Mouse (Mus musculus): Measurements from ENCODE around the gene Scn4a. TPM values are rescaled to one million over a fixed set of nuclear protein-coding genes. Genes with fewer than 3 reads are reported as not detected.

Scn4a gene
- polyA plus RNA-seq, 1 experiment from 2014 or later: 0.05 TPM

GRCm38 (mm10) chr11:106381883-106382282 lies 28.8 kb upstream of the Scn4a start:
- DNase-seq: peak; percentile 32
- 71% methylated on average over 7 of the region's 7 CpGs for WGBS
- Histone ChIP-seq H3K27ac (ENCODE audit: low read depth) (peak overlapping the region; percentile 81), H3K36me3 (ENCODE audit: insufficient read depth) (no peaks in the 10 kb centered on the region), H3K4me3 (ENCODE audit: low read depth, low read length) (peak overlapping the region; percentile 29), H3K9ac (peak overlapping the region; percentile 32), H3K4me1 (ENCODE audit: insufficient read depth) (no peaks in the 10 kb centered on the region), H3K4me2 (peak overlapping the region; percentile 49), H3K27me3 (ENCODE audit: insufficient read depth, low read length) (no peaks in the 10 kb centered on the region), H3K9me3 (ENCODE audit: low read depth, low read length) (no peaks in the 10 kb centered on the region)
- TF ChIP-seq CTCF (IDR thresholded peaks at IDR 0.05; ENCODE audit: low read depth): peak; percentile 14; the same call in 1 of the 2 replicates
- 0 out of 2 replicates have a peak, but pooled peaks have one; percentile 45 for ATAC-seq (ENCODE audit: insufficient read depth)

GRCm38 (mm10) chr11:106381011-106381410 lies 27.9 kb upstream of the Scn4a start:
- DNase-seq (peak; percentile 26), ATAC-seq (ENCODE audit: insufficient read depth) (no peak)
- peak overlapping the region; percentile 10; the same call in 1 of the 2 replicates for H3K9ac ChIP-seq
- H3K4me1 ChIP-seq (ENCODE audit: insufficient read depth): no peaks in the 10 kb centered on the region
- H3K27me3 ChIP-seq (ENCODE audit: insufficient read depth, low read length): no peaks in the 10 kb centered on the region
- peak overlapping the region; percentile 29 for H3K4me3 ChIP-seq (ENCODE audit: low read depth, low read length)
- 69% methylated on average over 11 of the region's 11 CpGs for whole genome bisulfite sequencing
- no peaks in the 10 kb centered on the region for H3K9me3 ChIP-seq (ENCODE audit: low read depth, low read length)
- no peak overlapping the region for H3K27ac ChIP-seq (ENCODE audit: low read depth)
- peak overlapping the region; percentile 49 for H3K4me2 ChIP-seq
- peak; percentile 34 for TF ChIP-seq CTCF (IDR thresholded peaks at IDR 0.05; ENCODE audit: low read depth)
- no peaks in the 10 kb centered on the region for H3K36me3 ChIP-seq (ENCODE audit: insufficient read depth)

- ATAC-seq (ENCODE audit: insufficient read depth): peak; percentile 61; the same call in 1 of the 2 replicates
- WGBS: 77% methylated on average over 5 of the region's 5 CpGs
- no peak overlapping the region for H3K4me3 ChIP-seq (ENCODE audit: low read depth, low read length)
- H3K4me1 ChIP-seq (ENCODE audit: insufficient read depth): peaks cover 15% of the 10 kb centered on the region
- no peaks in the 10 kb centered on the region for H3K36me3 ChIP-seq (ENCODE audit: insufficient read depth)
- no peak for TF ChIP-seq CTCF (IDR thresholded peaks at IDR 0.05; ENCODE audit: low read depth)
- no peaks in the 10 kb centered on the region for H3K9me3 ChIP-seq (ENCODE audit: low read depth, low read length)
- peak overlapping the region; percentile 63; the same call in 1 of the 2 replicates for H3K27ac ChIP-seq (ENCODE audit: low read depth)
- DNase-seq: no peak
- H3K9ac ChIP-seq: no peak overlapping the region; the same call in 1 of the 2 replicates
- H3K4me2 ChIP-seq: peak overlapping the region; percentile 20; the same call in 1 of the 2 replicates
- H3K27me3 ChIP-seq (ENCODE audit: insufficient read depth, low read length): no peaks in the 10 kb centered on the region
Measured at GRCm38 (mm10) chr11:106374979-106375378, 21.9 kb upstream of the Scn4a start.

- peak overlapping the region; percentile 63 for H3K27ac ChIP-seq (ENCODE audit: low read depth)
- no peak for TF ChIP-seq CTCF (IDR thresholded peaks at IDR 0.05; ENCODE audit: low read depth)
- H3K27me3 ChIP-seq (ENCODE audit: insufficient read depth, low read length): no peaks in the 10 kb centered on the region
- H3K4me2 ChIP-seq: peak overlapping the region; percentile 20; the same call in 1 of the 2 replicates
- no peak overlapping the region for H3K4me3 ChIP-seq (ENCODE audit: low read depth, low read length)
- H3K36me3 ChIP-seq (ENCODE audit: insufficient read depth): no peaks in the 10 kb centered on the region
- 25% methylated on average over 9 of the region's 9 CpGs for WGBS
- no peak overlapping the region; the same call in 1 of the 2 replicates for H3K9ac ChIP-seq
- H3K4me1 ChIP-seq (ENCODE audit: insufficient read depth): peaks cover 15% of the 10 kb centered on the region
- peak; percentile 70; the same call in 1 of the 2 replicates for ATAC-seq (ENCODE audit: insufficient read depth)
- no peaks in the 10 kb centered on the region for H3K9me3 ChIP-seq (ENCODE audit: low read depth, low read length)
- DNase-seq: peak; percentile 47
Measured at GRCm38 (mm10) chr11:106374559-106374958, 21.5 kb upstream of the Scn4a start.

GRCm38 (mm10) chr11:106373998-106374397 lies 20.9 kb upstream of the Scn4a start:
- Histone ChIP-seq H3K27me3 (ENCODE audit: insufficient read depth, low read length) (no peaks in the 10 kb centered on the region), H3K4me2 (no peak overlapping the region; the same call in 1 of the 2 replicates), H3K4me3 (ENCODE audit: low read depth, low read length) (no peak overlapping the region), H3K9me3 (ENCODE audit: low read depth, low read length) (no peaks in the 10 kb centered on the region), H3K36me3 (ENCODE audit: insufficient read depth) (no peaks in the 10 kb centered on the region), H3K4me1 (ENCODE audit: insufficient read depth) (peaks cover 15% of the 10 kb centered on the region), H3K27ac (ENCODE audit: low read depth) (peak overlapping the region; percentile 63), H3K9ac (no peak overlapping the region)
- ATAC-seq (ENCODE audit: insufficient read depth) (peak; percentile 10; the same call in 1 of the 2 replicates), DNase-seq (no peak)
- TF ChIP-seq CTCF (IDR thresholded peaks at IDR 0.05; ENCODE audit: low read depth): no peak
- WGBS: 15% methylated on average over 11 of the region's 11 CpGs

GRCm38 (mm10) chr11:106366316-106366715 lies 13.2 kb upstream of the Scn4a start:
- no peaks in the 10 kb centered on the region for H3K4me1 ChIP-seq (ENCODE audit: insufficient read depth)
- DNase-seq (peak; percentile 88), ATAC-seq (ENCODE audit: insufficient read depth) (peak; percentile 31; the same call in 1 of the 2 replicates)
- H3K9me3 ChIP-seq (ENCODE audit: low read depth, low read length): no peaks in the 10 kb centered on the region
- H3K27ac ChIP-seq (ENCODE audit: low read depth): no peak overlapping the region
- H3K36me3 ChIP-seq (ENCODE audit: insufficient read depth): no peaks in the 10 kb centered on the region
- peak overlapping the region; percentile 13; the same call in 1 of the 2 replicates for H3K9ac ChIP-seq
- TF ChIP-seq CTCF (IDR thresholded peaks at IDR 0.05; ENCODE audit: low read depth): peak; percentile 93
- no peaks in the 10 kb centered on the region for H3K27me3 ChIP-seq (ENCODE audit: insufficient read depth, low read length)
- no peak overlapping the region for H3K4me2 ChIP-seq
- WGBS: 9% methylated on average over 3 of the region's 3 CpGs
- H3K4me3 ChIP-seq (ENCODE audit: low read depth, low read length): no peak overlapping the region

- 42% methylated on average over 10 of the region's 10 CpGs for WGBS
- Histone ChIP-seq H3K36me3 (ENCODE audit: insufficient read depth) (no peaks in the 10 kb centered on the region), H3K4me2 (peak within 1 kb of the TSS; percentile 37; the same call in 1 of the 2 replicates), H3K4me1 (ENCODE audit: insufficient read depth) (no peaks in the 10 kb centered on the region), H3K4me3 (ENCODE audit: low read depth, low read length) (no peak within 1 kb of the TSS), H3K9me3 (ENCODE audit: low read depth, low read length) (no peaks in the 10 kb centered on the region), H3K27ac (ENCODE audit: low read depth) (0 out of 2 replicates have a peak within 1 kb of the TSS, but pooled peaks have one; percentile 51), H3K9ac (0 out of 2 replicates have a peak within 1 kb of the TSS, but pooled peaks have one; percentile 7), H3K27me3 (ENCODE audit: insufficient read depth, low read length) (no peaks in the 10 kb centered on the region)
- no peak for TF ChIP-seq CTCF (IDR thresholded peaks at IDR 0.05; ENCODE audit: low read depth)
- ATAC-seq (ENCODE audit: insufficient read depth) (0 out of 2 replicates have a peak, but pooled peaks have one; percentile 35), DNase-seq (no peak)
Measured at GRCm38 (mm10) chr11:106365366-106365765, 12.3 kb upstream of the Scn4a start, which contains the start of gene Prr29. Gene Prr29 (plus strand): TSS chr11:106365472.

Measured in lung, embryonic 14.5 days (tissue).